Mouse (Mus musculus): ENCODE results near the gene Fam155a.

The Fam155a gene

GRCm38 (mm10) chr8:9161606-9162005, 609.4 kb downstream of the Fam155a start:
- no peak for DNase-seq

DNA sequence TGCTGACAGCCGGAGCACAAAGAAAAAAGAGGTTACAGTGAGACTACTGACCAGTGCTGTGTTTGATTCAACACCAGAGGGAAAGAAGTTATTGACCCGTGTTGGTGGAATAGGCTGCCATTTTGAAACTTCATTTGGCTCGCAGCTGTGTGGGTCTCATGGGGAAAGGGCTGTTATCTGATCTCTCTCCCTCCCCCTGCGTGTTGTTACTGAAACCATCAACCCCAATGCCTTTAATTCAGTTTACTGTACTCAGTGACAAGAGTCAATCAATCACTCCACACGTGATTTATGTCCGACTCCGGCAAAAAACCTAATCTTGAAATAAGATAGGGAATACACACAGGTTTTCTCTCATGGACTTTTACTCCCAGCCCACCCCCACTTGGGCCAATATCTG, 611.6 kb downstream of the Fam155a start:
- no peak for DNase-seq

DNA sequence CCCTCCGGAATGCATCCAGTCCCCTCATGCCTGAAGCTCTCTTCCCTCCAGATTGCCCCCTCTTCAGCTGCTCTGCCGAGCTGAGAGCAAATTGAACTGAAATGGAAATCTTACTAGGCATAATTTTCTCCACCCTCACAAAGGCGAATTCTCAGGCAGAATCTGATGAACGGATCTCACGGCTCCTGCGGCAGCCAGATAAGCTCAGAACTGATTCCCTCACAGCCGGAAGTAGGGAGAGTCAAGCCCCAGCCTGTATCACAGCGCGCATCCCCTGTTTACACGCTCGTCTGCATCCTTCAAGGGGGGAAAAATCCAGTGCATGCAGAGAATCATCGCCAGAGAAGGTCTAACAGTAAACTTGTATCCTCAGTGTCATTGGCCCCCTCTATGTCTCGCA, 612.3 kb downstream of the Fam155a start:
- DNase-seq, result no peak

GRCm38 (mm10) chr8:9157141-9157781, 613.7 kb downstream of the Fam155a start:
- DNase-seq, result no peak

Data from cerebellum, postnatal 25 days (tissue).